Comparison of ENCODE assay signal across 14 mouse cellular contexts in genomic region chr3:52983772-52984171, GRCm38 (mm10). TPM values are rescaled to one million over a fixed set of nuclear protein-coding genes. Genes with fewer than 3 reads are reported as not detected.
A peak's percentile ranks its signal among the peaks of the same experiment; 100 is the strongest.
DNase-seq lines count a peak whose midpoint lies in the region; TF ChIP-seq lines count a peak whose summit lies in the region.
"Had no signal": no experiment of that assay in that cellular context is flagged by ENCODE, and none has a peak within 500 bp of the region (broad histone marks: within the 10 kb centered on the region; RNA-seq: fewer than 3 reads in every experiment).

No protein-coding gene starts in this region.

- DNase-seq in gastrocnemius, adult 2 months = no peak
- no peak for DNase-seq in gastrocnemius, postnatal 36 days
- peak; percentile 49 to 63 for DNase-seq in lung, adult 18-20 months
- DNase-seq in lung, postnatal 10 days = no peak
- peak; percentile 55 for DNase-seq in fibroblast of lung, adult 2 months (ENCODE audit: low read depth)
- peak; percentile 21 to 63 for DNase-seq in left cerebral cortex, postnatal 25 days (ENCODE audit: low spot score in 2 of 2)
- DNase-seq in cerebellum, adult 9-11 months = no peak
- no peak for DNase-seq in adrenal gland, postnatal 25 days
- DNase-seq: B cell, adult 2 months; lung, embryonic 14.5 days; midbrain, embryonic 14.5 days had no signal

- H3K27ac ChIP-seq in gastrocnemius, adult 2 months = peak overlapping the region; percentile 57
- H3K27ac ChIP-seq: kidney, postnatal 0 days; limb, embryonic 12.5 days had no signal

- TF ChIP-seq CTCF in gastrocnemius, adult 2 months (IDR thresholded peaks at IDR 0.05) = no peak

- intact Hi-C loops in gastrocnemius, adult 2 months (cut with DNase I) = no loop called here
- intact Hi-C loops in gastrocnemius, postnatal 36 days (cut with DNase I) = no loop called here
- intact Hi-C loops in left cerebral cortex, postnatal 25 days (cut with DNase I) = no loop called here

- H3K4me3 ChIP-seq in gastrocnemius, adult 2 months = peak overlapping the region; percentile 11; the same call in 1 of the 2 replicates
- H3K4me3 ChIP-seq: limb, embryonic 12.5 days had no signal

RNA-seq across cellular contexts. Expression of gene Cog6, which starts 33.3 kb away (rescaled TPM):
- 10 to 100 TPM; 42.1 to 45.1 TPM for total RNA-seq in gastrocnemius, adult 2 months (2021)
- total RNA-seq in gastrocnemius, postnatal 36 days (2021) = 10 to 100 TPM; 34.8 to 36.3 TPM
- total RNA-seq in left cerebral cortex, postnatal 25 days (2021) = 10 to 100 TPM; 39.6 to 40.3 TPM
- 33.5 and 39.0 TPM in 2 replicates for total RNA-seq in adrenal gland, postnatal 25 days (2021)

RNA-seq across cellular contexts. Expression of gene Lhfp, which starts 57.6 kb away (rescaled TPM):
- total RNA-seq in gastrocnemius, adult 2 months (2021) = 10 to 100 TPM in 1 of 2 experiments, 1 to 10 TPM in 1; 10.0 to 16.6 TPM
- total RNA-seq in gastrocnemius, postnatal 36 days (2021) = 10 to 100 TPM; 12.0 to 12.1 TPM
- 10 to 100 TPM; 30.6 to 34.5 TPM for total RNA-seq in left cerebral cortex, postnatal 25 days (2021)
- 19.1 and 20.4 TPM in 2 replicates for total RNA-seq in adrenal gland, postnatal 25 days (2021)
- total RNA-seq: granulocyte monocyte progenitor cell, adult 5-6 weeks had no signal

Comparison
In these comparisons a context has a peak if more than half of its experiments do, and no peak if none do; other contexts are left out.
1. DNase-seq: peak in lung, adult 18-20 months (2 of 2), fibroblast of lung, adult 2 months (single experiment) and left cerebral cortex, postnatal 25 days (2 of 2); none in gastrocnemius, adult 2 months (single experiment), gastrocnemius, postnatal 36 days (0 of 2), lung, postnatal 10 days (single experiment), cerebellum, adult 9-11 months (single experiment) and adrenal gland, postnatal 25 days (single experiment).